Mouse (Mus musculus) embryonic facial prominence, embryonic 10.5 days (tissue): ENCODE measurements around the gene S100a11. TPM values are rescaled to one million over a fixed set of nuclear protein-coding genes. Genes with fewer than 3 reads are reported as not detected.

Source experiments
- DNase-seq: peaks from one replicate; pipeline ENCODE4 v3.0.0-alpha.2; 2017; ENCODE audit warnings: low spot score
- H3K27ac ChIP-seq: fragments of 300-500 bp; sonication (generic); replicated peaks from 2 replicates; pipeline ENCODE4 v1.5.1; 2016; ENCODE audit warnings: mild to moderate bottlenecking
- H3K27me3 ChIP-seq: fragments of 300-500 bp; sonication (generic); replicated peaks from 2 replicates; pipeline ENCODE4 v1.6.1; 2016; ENCODE audit warnings: low read depth, mild to moderate bottlenecking; ENCODE audit not compliant: poor library complexity, severe bottlenecking
- H3K36me3 ChIP-seq: fragments of 300-500 bp; sonication (generic); replicated peaks from 2 replicates; pipeline ENCODE4 v1.6.1; 2016; ENCODE audit warnings: mild to moderate bottlenecking, moderate library complexity
- H3K4me1 ChIP-seq: fragments of 300-500 bp; sonication (generic); 2 replicates; pipeline ENCODE4 v1.6.1; 2016
- H3K4me3 ChIP-seq: fragments of 300-500 bp; sonication (generic); 2 replicates; pipeline ENCODE4 v1.5.1; 2016; ENCODE audit warnings: mild to moderate bottlenecking, moderate library complexity
- H3K9me3 ChIP-seq: fragments of 300-500 bp; sonication (generic); 2 replicates; pipeline ENCODE4 v1.6.1; 2016; ENCODE audit warnings: mild to moderate bottlenecking
- WGBS: fragments of 180-500 bp; shearing (Covaris S2); methylation state at CpG from one replicate; pipeline ENCODE4 v1.1.7; 2016; 5-methylcytosine and 5-hydroxymethylcytosine counted together
- polyA plus RNA-seq: library from polyadenylated mRNA; unstranded; fragments of >200 nt; fragmentation: Nextera tagmentation; extraction: Ambion mirVana; gene quantifications from 2 replicates; pipeline ENCODE4 v1.2.1, GENCODE M21; 2016

The S100a11 gene
- polyA plus RNA-seq, 1 experiment from 2014 or later = 395 TPM

- 69% methylated on average over 2 of the region's 2 CpGs for WGBS
- Histone ChIP-seq H3K27ac (no peak overlapping the region), H3K4me3 (no peak overlapping the region), H3K4me1 (no peaks in the 10 kb centered on the region), H3K27me3 (no peaks in the 10 kb centered on the region), H3K9me3 (no peaks in the 10 kb centered on the region), H3K36me3 (peaks cover 7% of the 10 kb centered on the region; the same call in 1 of the 2 replicates)
- no peak for DNase-seq
Measured at GRCm38 (mm10) chr3:93569046-93569445, 48.8 kb downstream of the S100a11 start.

DNA sequence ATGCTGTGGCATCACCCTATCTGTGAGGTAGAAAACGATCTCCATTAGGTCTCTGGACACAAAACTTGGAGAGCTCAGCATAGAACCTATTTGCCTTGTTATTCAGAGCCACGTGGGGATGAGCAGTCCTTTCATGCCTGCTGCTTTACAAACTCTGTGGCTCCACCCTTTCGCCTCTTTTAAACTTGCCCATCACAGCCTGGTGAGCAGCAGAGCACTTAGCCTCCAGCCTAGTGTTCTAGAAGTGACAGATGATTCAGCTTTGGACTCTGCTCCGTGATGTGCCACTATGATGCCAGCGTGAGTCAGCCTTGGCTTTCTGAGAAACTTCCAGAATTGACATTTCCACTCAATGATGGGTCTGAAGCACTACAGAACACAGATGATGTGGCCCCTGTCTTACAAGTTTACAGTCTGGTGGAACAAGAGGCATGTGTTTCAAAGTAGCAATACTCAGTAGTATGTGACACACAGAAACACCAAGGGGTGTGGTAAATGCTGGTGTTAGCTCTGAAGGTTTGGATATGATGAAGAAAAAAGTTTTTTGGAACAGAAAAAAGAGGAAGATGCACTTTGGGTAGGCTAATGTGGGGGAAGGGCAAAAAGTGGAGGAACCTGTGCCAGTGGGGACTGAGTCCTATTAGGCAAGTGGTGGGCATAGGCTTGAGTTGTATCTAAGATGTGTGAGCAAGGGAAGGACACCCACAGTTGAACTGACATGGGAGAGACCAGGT lies 51.9 kb downstream of the S100a11 start:
- WGBS = 71% methylated on average over 5 of the region's 5 CpGs

More for the DNA sequence above, 51.9 kb downstream of the S100a11 start:
- Histone ChIP-seq H3K4me3 (no peak overlapping the region), H3K36me3 (no peaks in the 10 kb centered on the region), H3K27me3 (no peaks in the 10 kb centered on the region), H3K27ac (no peak overlapping the region), H3K4me1 (no peaks in the 10 kb centered on the region), H3K9me3 (no peaks in the 10 kb centered on the region)
- DNase-seq = no peak

Other genes starting within 250 kb of the S100a11 start
- gene Flg, start 247.0 kb upstream of the S100a11 start, polyA plus RNA-seq = not detected in 2 replicates
- not detected in 2 replicates for gene Hrnr, start 200.7 kb upstream of the S100a11 start, polyA plus RNA-seq
- not detected in 2 replicates for gene Rptn, start 126.8 kb upstream of the S100a11 start, polyA plus RNA-seq
- 0.29 and 0.32 TPM in 2 replicates for gene Tchh, start 78.2 kb upstream of the S100a11 start, polyA plus RNA-seq
- not detected in 2 replicates for gene Tchhl1, start 51.7 kb upstream of the S100a11 start, polyA plus RNA-seq
- 118 and 146 TPM in 2 replicates for gene S100a10, start 34.6 kb downstream of the S100a11 start, polyA plus RNA-seq
- not detected in 2 replicates for gene Tdpoz2, start 132.2 kb downstream of the S100a11 start, polyA plus RNA-seq
- gene Tdpoz1, start 155.8 kb downstream of the S100a11 start, polyA plus RNA-seq = not detected in 2 replicates
- not detected in 2 replicates for gene Gm37596, start 172.6 kb downstream of the S100a11 start, polyA plus RNA-seq